Mouse (Mus musculus) ovary, adult 10 weeks (tissue): Measurements from ENCODE around the gene Gm11595. TPM values are rescaled to one million over a fixed set of nuclear protein-coding genes. Genes with fewer than 3 reads are reported as not detected.

ENCODE experiments used
- polyA plus RNA-seq: library from polyadenylated mRNA; stranded (reverse); fragments of 350-450 nt; fragmentation: Illumina TruSeq; extraction: RNeasy Lipid Tissue Mini Kit (QIAGEN cat#74804); gene quantifications from one replicate; pipeline ENCODE4 v1.2.3, GENCODE M21; 2014

Gene Gm11595
- polyA plus RNA-seq: not detected

DNA sequence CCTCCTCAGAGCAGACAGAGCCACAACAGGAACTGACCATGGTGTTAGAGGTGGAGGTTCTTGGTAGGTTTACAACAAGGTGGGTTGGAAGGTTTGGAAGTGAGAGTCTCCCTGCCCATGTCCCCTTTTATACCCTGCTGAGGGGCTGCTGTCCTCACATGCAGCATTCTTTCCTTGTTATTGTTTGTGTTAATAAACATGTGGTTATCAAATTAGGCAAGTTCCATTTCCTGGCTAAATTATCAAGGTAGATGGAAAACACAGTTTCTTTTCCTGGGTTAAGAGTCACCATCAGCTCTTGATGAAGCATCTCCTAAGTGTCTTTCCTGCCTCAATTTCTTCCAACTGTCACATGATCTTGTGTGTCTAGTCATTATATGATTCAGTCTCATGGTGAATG is at the start of gene Gm11595:
Gene Gm11595 (minus strand): TSS at position 101 of the 400 bp plus-strand sequence.

GRCm38 (mm10) chr11:99815566-99815965 is 42.9 kb upstream of the Gm11595 start, which contains the start of gene Gm11564:
TSS of gene Gm11564 (minus strand) at chr11:99815666.

DNA sequence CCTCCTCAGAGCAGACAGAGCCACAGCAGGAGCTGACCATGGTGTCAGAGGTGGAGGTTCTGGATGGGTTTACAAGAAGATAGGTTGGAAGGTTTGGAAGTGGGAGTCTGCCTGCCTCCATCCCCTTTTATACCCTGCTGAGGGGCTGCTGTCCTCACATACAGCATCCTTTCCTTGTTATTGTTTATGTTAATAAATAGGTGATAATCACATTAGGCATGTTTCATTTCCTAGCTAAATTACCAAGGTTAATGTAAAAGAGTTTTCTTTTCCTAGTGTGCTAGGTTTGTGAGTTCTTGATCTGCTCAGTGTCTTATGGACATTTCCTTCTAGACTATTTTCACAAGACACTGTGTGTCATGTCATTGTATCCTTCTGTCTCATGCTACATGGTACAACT is 37.1 kb upstream of the Gm11595 start, which contains the start of gene Krtap4-13:
Gene Krtap4-13 (minus strand): TSS at position 101 of the 400 bp plus-strand sequence.

GRCm38 (mm10) chr11:99804346-99804745 is 31.6 kb upstream of the Gm11595 start, which contains the start of gene Gm11554:
TSS of gene Gm11554 (minus strand) at chr11:99804446.

GRCm38 (mm10) chr11:99798832-99799231 is 26.1 kb upstream of the Gm11595 start, which contains the start of gene Gm11569:
TSS of gene Gm11569 (minus strand) at chr11:99798932.

DNA sequence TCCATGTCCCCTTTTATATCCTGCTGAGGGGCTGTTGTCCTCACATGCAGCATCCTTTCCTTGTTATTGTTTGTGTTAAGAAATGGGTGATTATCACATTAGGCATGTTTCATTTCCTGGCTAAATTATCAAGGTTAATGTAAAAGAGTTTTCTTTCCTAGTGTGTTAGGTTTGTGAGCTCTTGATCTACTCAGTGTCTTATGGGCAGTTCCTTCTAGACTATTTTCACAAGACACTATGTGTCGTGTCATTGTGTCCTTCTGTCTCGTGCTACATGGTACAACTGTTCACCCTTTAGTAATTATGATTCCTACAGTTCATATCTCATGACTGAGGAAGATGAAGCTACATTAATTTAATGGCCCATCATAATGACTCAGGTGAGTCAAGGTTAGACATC is 20.7 kb upstream of the Gm11595 start, which contains the start of gene Gm11596:
Gene Gm11596 (minus strand): TSS at position 101 of the 400 bp plus-strand sequence.

DNA sequence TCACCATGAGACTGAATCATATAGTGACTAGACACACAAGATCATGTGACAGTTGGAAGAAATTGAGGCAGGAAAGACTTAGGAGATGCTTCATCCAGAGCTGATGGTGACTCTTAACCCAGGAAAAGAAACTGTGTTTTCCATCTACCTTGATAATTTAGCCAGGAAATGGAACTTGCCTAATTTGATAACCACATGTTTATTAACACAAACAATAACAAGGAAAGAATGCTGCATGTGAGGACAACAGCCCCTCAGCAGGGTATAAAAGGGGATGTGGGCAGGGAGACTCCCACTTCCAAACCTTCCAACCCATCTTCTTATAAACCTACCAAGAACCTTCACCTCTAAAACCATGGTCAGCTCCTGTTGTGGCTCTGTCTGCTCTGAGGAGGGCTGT is 12.2 kb upstream of the Gm11595 start, which contains the start of gene Krtap4-9:
Gene Krtap4-9 (plus strand): TSS at position 301 of the 400 bp plus-strand sequence.

GRCm38 (mm10) chr11:99780604-99781003 is 7.9 kb upstream of the Gm11595 start, which contains the start of gene Krtap4-8:
TSS of gene Krtap4-8 (minus strand) at chr11:99780704.

GRCm38 (mm10) chr11:99734190-99734589 is 38.5 kb downstream of the Gm11595 start, which contains the start of gene Gm14180:
TSS of gene Gm14180 (minus strand) at chr11:99734290.

Other genes with a start within 250 kb of the Gm11595 start
- not detected for gene Krt40, start 229.8 kb downstream of the Gm11595 start, polyA plus RNA-seq
- not detected for gene Krtap3-3, start 222.0 kb downstream of the Gm11595 start, polyA plus RNA-seq
- gene Krtap3-2, start 216.1 kb downstream of the Gm11595 start, polyA plus RNA-seq: not detected
- not detected for gene Gm11939, start 213.4 kb downstream of the Gm11595 start, polyA plus RNA-seq
- not detected for gene Krtap3-1, start 206.3 kb downstream of the Gm11595 start, polyA plus RNA-seq
- gene Krtap1-5, start 191.9 kb downstream of the Gm11595 start, polyA plus RNA-seq: not detected
- not detected for gene Krtap1-4, start 189.3 kb downstream of the Gm11595 start, polyA plus RNA-seq
- not detected for gene Krtap1-3, start 181.6 kb downstream of the Gm11595 start, polyA plus RNA-seq
- gene Krtap9-3, start 174.8 kb downstream of the Gm11595 start, polyA plus RNA-seq: not detected
- not detected for gene Gm11938, start 169.6 kb downstream of the Gm11595 start, polyA plus RNA-seq
- not detected for gene Gm11937, start 162.7 kb downstream of the Gm11595 start, polyA plus RNA-seq
- gene Krtap2-4, start 158.1 kb downstream of the Gm11595 start, polyA plus RNA-seq: not detected
- gene Gm11562, start 152.5 kb downstream of the Gm11595 start, polyA plus RNA-seq: not detected
- gene Krtap4-1, start 144.7 kb downstream of the Gm11595 start, polyA plus RNA-seq: not detected
- not detected for gene Krtap4-2, start 137.8 kb downstream of the Gm11595 start, polyA plus RNA-seq
- not detected for gene Krtap4-7, start 128.8 kb downstream of the Gm11595 start, polyA plus RNA-seq
- gene Gm11555, start 122.7 kb downstream of the Gm11595 start, polyA plus RNA-seq: not detected
- gene Gm11563, start 114.0 kb downstream of the Gm11595 start, polyA plus RNA-seq: not detected
- gene Krtap4-6, start 107.0 kb downstream of the Gm11595 start, polyA plus RNA-seq: not detected
- not detected for gene Gm14190, start 82.2 kb downstream of the Gm11595 start, polyA plus RNA-seq
- gene Gm14180, start 38.6 kb downstream of the Gm11595 start, polyA plus RNA-seq: not detected
- gene Krtap4-8, start 7.8 kb upstream of the Gm11595 start, polyA plus RNA-seq: not detected
- gene Krtap4-9, start 12.3 kb upstream of the Gm11595 start, polyA plus RNA-seq: not detected
- not detected for gene Gm11596, start 20.6 kb upstream of the Gm11595 start, polyA plus RNA-seq
- gene Gm11569, start 26.0 kb upstream of the Gm11595 start, polyA plus RNA-seq: not detected
- not detected for gene Gm11554, start 31.5 kb upstream of the Gm11595 start, polyA plus RNA-seq
- not detected for gene Krtap4-13, start 37.0 kb upstream of the Gm11595 start, polyA plus RNA-seq
- not detected for gene Gm11564, start 42.8 kb upstream of the Gm11595 start, polyA plus RNA-seq
- gene 2300003K06Rik, start 65.2 kb upstream of the Gm11595 start, polyA plus RNA-seq: not detected
- gene Krtap4-16, start 78.7 kb upstream of the Gm11595 start, polyA plus RNA-seq: not detected
- not detected for gene Gm11568, start 85.0 kb upstream of the Gm11595 start, polyA plus RNA-seq
- gene Gm11559, start 91.6 kb upstream of the Gm11595 start, polyA plus RNA-seq: not detected
- not detected for gene Krtap9-1, start 100.5 kb upstream of the Gm11595 start, polyA plus RNA-seq
- not detected for gene Gm11567, start 106.3 kb upstream of the Gm11595 start, polyA plus RNA-seq
- not detected for gene Krtap31-1, start 135.0 kb upstream of the Gm11595 start, polyA plus RNA-seq
- gene Gm11565, start 141.8 kb upstream of the Gm11595 start, polyA plus RNA-seq: not detected
- gene Krtap31-2, start 163.4 kb upstream of the Gm11595 start, polyA plus RNA-seq: not detected
- gene Krtap9-5, start 175.6 kb upstream of the Gm11595 start, polyA plus RNA-seq: not detected
- not detected for gene Krtap29-1, start 206.1 kb upstream of the Gm11595 start, polyA plus RNA-seq
- not detected for gene Krtap16-1, start 213.7 kb upstream of the Gm11595 start, polyA plus RNA-seq
- gene Krtap17-1, start 221.1 kb upstream of the Gm11595 start, polyA plus RNA-seq: not detected
- not detected for gene Krt33a, start 243.3 kb upstream of the Gm11595 start, polyA plus RNA-seq